Mouse (Mus musculus) left cerebral cortex, postnatal 14 days (tissue): ENCODE measurements at regions not wholly inside any gene's neighbourhood (a gene's known extent, or its start where the extent isn't known, plus 50 kb on each side); places are given as distances from the start of the nearest gene placed in this dataset.

Experiments used
- DNase-seq, 2 experiments: peaks; one replicate each; pipeline ENCODE4 v3.0.0; 2021 to 2022; ENCODE audit warnings: low spot score in 2 of 2, mixed read lengths in 1 of 2
- intact Hi-C: fragments of 180-260 bp; cut with DNase I; formaldehyde crosslinking; loops from one replicate; pipeline ENCODE4 v1.15.1; 2025

- intact Hi-C loops: no loop called here
- DNase-seq: no peak
These were observed 214.4 kb upstream of the Map3k1 start for GRCm38 (mm10) chr13:112023171-112023570.

DNA sequence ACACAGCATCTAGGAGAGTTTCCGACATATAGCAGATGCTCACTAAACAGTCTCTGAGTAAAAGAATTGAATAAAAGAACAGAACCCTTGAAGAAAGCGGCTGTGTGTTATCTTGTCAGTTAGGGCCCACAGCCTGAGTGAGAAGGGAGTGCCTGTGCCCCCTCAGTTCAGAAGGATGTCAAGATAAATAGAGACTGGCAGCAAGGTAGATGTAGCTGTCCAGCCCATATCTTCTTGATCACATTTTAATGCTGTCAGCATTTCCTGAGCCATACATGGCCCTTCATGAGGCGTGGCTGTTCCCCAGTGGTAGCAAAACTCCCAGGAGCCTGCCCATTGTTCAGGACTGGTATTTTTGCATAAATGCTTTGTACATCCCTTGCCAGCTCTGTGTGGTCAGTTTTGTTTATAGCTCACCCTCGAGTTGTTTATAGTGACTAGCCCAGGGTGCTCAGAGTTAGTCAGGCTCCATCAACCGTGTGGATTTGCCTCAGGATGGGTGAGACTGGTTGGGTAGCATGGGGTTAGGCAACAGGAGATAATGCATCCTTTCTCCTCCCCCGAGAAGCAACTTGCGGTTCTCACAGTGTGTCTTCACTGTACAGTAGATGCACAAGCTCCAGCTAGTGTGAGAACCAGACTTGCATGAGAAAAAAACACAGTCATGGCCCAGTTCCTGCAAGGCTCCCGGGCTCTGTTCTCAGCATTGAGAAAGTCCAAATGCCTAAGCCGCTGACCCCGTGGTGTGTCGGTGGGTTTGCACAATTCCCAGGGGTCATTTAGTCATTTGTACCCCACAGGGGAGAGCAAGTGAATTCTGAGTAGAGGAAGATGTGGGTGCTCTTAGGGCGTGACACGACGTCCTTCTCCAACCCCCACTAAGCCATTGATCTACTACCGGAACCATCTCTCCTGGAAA lies 216.1 kb upstream of the Map3k1 start:
- no peak for DNase-seq
- intact Hi-C loops: no loop called here

GRCm38 (mm10) chr13:112025586-112025950 lies 216.8 kb upstream of the Map3k1 start:
- no peak for DNase-seq
- intact Hi-C loops: no loop called here

GRCm38 (mm10) chr13:112027736-112028135 lies 218.9 kb upstream of the Map3k1 start:
- DNase-seq: no peak
- intact Hi-C loops: no loop called here

- DNase-seq: no peak
- intact Hi-C loops: no loop called here
These were observed 222.3 kb upstream of the Map3k1 start for GRCm38 (mm10) chr13:112031061-112031460.

DNA sequence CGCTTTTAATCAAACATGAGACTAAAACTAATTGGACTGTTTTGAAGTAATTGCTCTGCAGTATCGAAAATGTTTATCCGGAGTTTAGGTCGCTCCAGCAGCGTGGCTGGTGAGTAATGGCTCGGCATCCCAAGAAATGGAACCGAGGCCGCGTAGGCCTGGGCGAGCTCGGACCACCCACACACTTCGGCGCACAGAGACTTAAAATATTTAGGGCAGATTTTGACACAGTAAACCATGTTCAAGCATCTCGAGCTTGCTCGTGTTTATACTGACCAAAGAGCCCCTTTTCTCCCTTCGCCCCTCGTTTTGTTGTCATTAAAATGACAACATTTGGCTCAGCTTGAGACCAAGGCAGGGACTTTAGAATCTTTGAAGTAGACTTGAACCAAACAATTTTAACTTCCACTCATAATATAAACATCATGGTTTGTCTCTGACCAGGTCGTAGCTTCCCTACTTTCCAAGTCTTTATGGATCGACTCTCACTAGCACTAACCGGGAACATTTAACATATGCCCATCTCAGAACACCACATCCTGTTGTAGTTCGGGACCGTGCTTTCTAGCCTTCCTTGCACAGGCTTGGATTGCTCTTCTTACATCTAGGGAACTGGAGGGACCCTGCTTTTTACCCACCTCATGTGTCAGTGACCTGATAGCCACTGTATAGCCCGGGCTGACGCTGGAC lies 223.0 kb upstream of the Map3k1 start:
- no peak for DNase-seq
- intact Hi-C loops: no loop called here

GRCm38 (mm10) chr13:112037731-112038380 lies 229.1 kb upstream of the Map3k1 start:
- no peak for DNase-seq
- intact Hi-C loops: no loop called here

GRCm38 (mm10) chr13:112038556-112039304 lies 229.9 kb upstream of the Map3k1 start:
- DNase-seq: no peak
- intact Hi-C loops: no loop called here

DNA sequence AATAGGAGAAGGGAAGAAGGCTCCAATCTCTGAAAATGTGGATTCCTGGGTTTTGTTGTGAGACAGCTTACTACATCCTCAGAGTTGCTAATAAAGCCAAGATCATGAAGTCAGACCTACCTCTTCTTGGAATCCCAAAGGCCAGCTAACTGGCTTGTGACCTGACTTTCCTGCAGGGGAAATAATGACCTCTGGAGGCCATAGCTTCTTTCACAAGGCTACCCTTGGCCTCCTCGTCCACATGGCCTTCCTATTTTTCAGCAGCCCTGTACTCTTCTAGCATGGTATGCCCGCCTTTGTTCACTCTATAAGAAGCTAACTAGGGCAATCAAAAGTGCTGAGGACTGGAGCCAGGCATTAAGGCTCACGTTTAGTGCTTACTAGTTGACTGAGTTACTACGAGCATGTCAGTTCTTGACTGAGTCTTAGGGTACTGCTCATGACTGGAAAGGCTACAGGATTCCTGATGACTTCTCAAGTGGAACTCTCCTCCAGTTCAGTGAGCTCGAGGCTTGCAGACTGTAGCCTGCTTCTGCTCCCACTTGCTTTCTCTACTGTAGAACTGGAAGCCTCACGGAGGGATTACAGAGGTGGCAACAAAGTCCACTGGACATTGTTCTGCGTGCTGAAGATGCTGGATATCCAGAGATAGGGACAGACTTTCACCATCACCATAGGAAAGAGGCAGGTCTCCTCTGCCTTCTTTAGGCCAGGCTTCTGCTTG lies 230.8 kb upstream of the Map3k1 start:
- intact Hi-C loops: no loop called here
- DNase-seq: no peak

- intact Hi-C loops: no loop called here
- no peak for DNase-seq
These were observed 234.9 kb upstream of the Map3k1 start for GRCm38 (mm10) chr13:112043524-112044246.

- DNase-seq: no peak
- intact Hi-C loops: no loop called here
These were observed 235.6 kb upstream of the Map3k1 start for GRCm38 (mm10) chr13:112044372-112044771.

GRCm38 (mm10) chr13:112046247-112047211 lies 237.7 kb upstream of the Map3k1 start:
- no peak for DNase-seq
- intact Hi-C loops: no loop called here

DNA sequence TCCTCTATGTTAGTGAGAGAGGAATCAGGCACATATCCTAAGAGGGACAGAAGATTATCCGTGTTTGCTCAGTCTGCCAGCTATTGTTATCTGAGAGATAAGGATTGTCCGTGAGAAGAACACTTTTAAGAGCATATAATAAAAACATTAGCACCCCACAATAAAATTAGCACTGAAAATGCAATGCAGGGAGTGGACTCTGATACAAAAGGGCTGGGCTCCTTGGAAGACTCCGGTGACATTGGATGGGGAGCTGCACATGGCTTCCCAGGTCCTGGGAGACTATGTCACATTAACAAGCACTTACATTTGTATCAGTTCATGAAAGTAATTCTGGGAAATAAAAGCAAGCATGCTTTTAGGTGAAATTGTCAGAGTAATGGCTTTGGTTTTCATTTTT lies 238.6 kb upstream of the Map3k1 start:
- intact Hi-C loops: no loop called here

DNA sequence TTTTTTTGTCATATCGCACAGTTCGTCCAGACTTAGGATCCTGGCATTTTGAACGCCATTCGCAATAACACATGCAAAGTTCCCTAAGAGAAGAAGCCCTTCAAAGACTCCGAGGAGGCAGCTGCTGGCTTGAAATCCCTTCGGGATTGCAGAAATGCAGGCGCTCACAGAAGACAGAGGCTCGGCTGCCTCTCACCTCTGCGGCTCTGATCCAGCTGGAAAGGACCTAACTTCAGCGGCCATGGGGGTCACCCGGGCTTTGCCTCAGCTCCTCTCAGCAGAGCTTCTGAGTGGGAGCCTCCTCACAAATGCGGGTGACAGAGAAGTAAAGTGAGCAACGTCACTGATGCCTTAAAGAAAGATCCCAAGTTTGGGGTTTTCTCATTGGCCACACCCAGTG lies 239.1 kb upstream of the Map3k1 start:
- intact Hi-C loops: no loop called here
- DNase-seq: no peak

More for the DNA sequence above, 238.6 kb upstream of the Map3k1 start:
- DNase-seq: no peak

GRCm38 (mm10) chr13:112048327-112048726 lies 239.5 kb upstream of the Map3k1 start:
- intact Hi-C loops: no loop called here
- DNase-seq: no peak

- DNase-seq: no peak
- intact Hi-C loops: no loop called here
These were observed 237.4 kb upstream of the Ankrd55 start for GRCm38 (mm10) chr13:112050892-112051291.

DNA sequence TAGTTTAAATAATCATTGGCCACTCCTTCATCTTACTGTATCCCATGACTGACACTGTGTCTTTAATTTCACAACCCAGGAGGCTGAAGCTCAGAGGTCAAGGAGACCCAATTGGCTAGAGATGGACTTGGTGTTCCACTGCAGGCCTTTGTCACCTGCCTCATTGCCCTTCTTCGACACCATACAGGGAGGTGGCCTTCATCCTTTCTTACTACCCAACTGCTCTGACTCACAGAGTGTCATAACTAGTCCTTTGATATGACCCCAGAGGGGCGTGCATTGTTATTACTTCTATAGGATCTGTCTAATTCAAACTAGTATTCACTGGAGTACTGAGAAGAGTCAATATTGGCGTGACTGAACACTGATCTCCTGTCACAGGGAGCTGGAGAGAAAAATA lies 236.2 kb upstream of the Ankrd55 start:
- intact Hi-C loops: no loop called here
- no peak for DNase-seq
